Mouse (Mus musculus): ENCODE results near the gene Tctex1d2.
"Not testable (repeated sequence)": the region's sequence is repeated elsewhere in the genome, so short reads cannot be mapped to it uniquely, and the experiment has no call there.

Gene Tctex1d2

GRCm38 (mm10) chr16:32431047-32431591, 11.6 kb downstream of the Tctex1d2 start:
- peak; percentile 20 for DNase-seq (ENCODE audit: low read depth, low spot score)

DNA sequence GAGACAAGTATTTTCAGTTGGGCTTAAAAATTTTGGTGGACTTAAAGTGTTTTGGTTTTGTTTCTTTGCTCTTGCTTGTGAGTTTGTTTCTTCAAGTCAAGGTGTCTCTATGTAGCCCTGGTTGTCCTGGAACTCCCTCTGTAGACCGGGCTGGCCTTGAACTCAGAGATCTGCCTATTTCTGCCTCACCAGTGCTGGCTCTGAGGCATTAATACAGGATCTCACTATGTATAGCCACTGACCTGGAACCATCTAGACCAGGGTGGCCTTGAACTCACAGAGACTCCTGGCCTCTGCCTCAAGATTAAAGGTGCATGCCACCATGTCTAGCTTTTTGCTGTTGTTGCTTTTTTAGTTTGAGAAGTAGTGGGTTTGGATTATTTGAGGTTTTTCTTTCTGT, 12.4 kb downstream of the Tctex1d2 start:
- no peak for DNase-seq (ENCODE audit: low read depth, low spot score)

DNA sequence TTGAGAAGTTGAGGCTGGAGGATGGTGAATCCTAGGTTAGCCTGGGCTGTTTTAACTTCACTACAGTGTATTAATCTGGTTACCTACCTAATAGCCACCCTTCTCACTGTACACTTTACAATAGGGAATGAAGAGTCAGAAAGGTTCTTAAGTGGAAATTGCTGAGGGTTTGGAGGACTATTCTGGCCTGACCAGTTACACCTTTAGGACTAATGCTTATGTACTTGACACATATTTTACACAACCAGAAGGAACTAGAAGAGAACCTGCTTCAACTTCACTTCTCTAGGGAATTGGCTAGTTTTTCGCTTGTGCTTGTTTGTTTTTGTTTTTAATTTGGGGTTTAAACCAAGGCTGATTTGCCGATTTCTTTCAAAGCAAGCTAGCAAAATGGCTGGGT, 13.6 kb downstream of the Tctex1d2 start:
- DNase-seq (ENCODE audit: low read depth, low spot score), result no peak

DNA sequence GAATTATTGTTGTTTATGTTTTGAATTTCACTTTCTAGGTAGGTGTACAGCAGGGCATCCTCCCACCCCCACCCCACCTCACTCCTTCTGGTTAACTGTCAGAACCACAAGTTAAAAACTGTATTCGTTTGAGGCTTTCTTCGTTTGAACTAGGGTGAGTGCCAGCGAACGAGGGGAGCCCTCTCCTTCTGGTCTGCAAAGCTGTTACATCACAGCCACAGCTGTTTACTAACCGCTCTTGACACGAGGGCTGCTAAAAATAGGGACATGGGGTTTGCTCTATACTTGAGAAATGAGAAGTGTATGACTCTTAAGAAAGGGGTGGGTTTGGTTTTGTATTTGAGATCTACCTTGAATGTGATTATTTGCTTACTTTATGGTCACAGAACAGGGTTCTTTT, 14.6 kb downstream of the Tctex1d2 start:
- peak; percentile 42 for DNase-seq (ENCODE audit: low read depth, low spot score)

GRCm38 (mm10) chr16:32434691-32435090, 15.2 kb downstream of the Tctex1d2 start:
- DNase-seq (ENCODE audit: low read depth, low spot score), result no peak

DNA sequence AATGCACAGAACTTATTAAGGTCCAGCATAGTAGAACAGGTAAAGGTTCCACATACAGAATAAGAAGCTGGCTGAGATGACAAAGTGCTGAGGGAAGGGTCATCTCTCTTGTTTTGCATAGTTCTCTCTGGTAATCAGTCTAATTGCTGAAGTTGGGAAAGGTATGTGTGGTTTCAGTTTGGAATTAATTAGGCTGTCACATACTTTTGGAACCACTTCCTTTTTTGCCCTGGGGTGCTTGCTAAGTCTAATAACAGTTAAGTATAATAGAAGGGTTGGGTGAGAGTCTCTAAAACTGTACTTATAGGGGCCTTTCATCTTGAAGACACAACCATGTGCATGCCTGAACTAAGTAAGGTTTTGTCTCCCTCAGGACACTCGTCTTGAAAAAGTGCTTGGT, 17.2 kb downstream of the Tctex1d2 start:
- DNase-seq (ENCODE audit: low read depth, low spot score), result no peak

DNA sequence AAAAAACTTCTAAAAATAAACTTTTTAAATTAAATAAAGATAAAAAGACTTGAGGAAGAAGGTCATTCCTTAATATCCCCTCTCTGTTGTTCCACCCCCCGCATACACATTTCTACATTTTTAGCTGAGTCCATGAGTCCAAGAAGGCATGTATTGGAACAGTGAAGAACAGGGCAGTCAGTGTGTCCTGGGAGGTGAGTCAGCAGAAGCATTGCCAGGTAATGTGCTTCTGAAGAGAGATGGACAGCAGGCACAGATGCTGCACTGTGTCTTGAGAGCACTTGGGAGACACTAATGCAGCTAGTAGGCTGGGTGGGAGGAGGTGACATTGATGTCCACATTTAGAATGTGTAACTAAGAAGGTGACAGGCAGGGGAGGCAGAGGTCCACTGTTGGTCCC, 17.8 kb downstream of the Tctex1d2 start:
- DNase-seq (ENCODE audit: low read depth, low spot score), result no peak

GRCm38 (mm10) chr16:32441432-32441831, 21.9 kb downstream of the Tctex1d2 start:
- DNase-seq (ENCODE audit: low read depth, low spot score), result no peak

- not testable (repeated sequence) for DNase-seq (ENCODE audit: low read depth, low spot score)
These were observed 25.1 kb downstream of the Tctex1d2 start for GRCm38 (mm10) chr16:32444615-32445014.

- DNase-seq (ENCODE audit: low read depth, low spot score), result no peak
These were observed 26.1 kb downstream of the Tctex1d2 start for GRCm38 (mm10) chr16:32445558-32445957.

DNA sequence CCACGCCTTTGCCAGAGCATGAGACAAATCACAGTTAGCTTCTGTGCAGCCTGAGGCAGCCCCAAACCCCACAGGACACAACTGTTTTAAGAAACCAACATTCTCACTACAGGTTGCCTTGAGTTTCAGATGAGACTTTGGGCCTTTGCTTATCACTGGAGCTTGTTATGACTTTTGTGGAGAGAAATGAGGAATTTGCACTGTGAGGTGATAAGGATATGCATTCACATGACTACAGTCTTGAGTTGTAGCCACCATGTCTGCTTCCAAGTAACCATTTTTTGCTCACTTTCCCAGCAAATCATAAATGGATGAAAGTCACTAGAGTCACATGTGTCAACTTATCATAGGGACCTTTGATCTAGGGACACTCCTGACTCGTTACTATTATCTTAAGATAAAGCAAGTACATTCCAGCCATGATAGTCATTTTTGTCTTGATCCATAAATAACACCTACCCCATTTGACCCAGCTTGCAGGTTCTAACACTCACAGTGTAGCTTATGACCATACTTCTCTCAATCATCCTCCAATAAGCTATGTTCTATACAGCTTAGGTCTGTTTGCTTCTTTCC, 27.1 kb downstream of the Tctex1d2 start:
- no peak for DNase-seq (ENCODE audit: low read depth, low spot score)

- no peak for DNase-seq (ENCODE audit: low read depth, low spot score)
These were observed 30.2 kb downstream of the Tctex1d2 start for GRCm38 (mm10) chr16:32449665-32450064.

DNA sequence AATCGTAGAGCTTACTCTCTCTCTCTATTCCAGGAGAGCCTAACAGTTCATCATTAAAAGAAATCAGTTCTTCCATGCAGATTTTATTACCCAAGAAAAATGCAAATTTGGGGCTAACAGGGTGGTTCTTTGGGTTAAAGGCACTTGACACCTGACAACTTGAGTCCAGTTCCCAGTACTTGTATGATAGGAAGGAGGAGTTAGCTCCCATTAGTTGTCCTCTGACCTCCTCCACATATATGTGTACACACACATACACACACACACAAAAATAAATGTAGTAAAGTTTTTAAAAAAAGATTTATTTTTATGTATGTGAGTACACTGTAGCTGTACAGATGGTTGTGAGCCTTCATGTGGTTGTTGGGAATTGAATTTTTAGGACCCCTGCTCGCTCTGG, 30.6 kb downstream of the Tctex1d2 start:
- DNase-seq (ENCODE audit: low read depth, low spot score), result no peak

DNA sequence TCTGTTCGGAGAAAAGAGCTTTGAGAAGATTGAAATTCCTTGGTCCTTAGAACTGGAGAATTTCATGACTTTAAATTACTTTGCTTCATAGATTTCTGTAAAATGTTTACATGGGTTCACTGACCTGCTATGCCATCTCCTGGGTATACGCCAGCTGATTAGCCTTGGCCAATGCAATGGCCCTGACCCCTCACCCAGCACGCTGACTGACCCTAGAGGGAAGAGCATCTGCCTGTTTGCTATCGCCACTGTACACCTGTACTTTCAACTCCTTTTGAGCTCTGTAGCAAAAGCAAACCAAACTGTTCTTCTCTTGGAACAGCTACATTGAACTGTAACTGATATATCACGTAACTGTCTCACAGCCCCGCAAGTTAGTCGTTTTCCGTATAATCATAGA, 33.6 kb downstream of the Tctex1d2 start:
- DNase-seq (ENCODE audit: low read depth, low spot score), result no peak

DNA sequence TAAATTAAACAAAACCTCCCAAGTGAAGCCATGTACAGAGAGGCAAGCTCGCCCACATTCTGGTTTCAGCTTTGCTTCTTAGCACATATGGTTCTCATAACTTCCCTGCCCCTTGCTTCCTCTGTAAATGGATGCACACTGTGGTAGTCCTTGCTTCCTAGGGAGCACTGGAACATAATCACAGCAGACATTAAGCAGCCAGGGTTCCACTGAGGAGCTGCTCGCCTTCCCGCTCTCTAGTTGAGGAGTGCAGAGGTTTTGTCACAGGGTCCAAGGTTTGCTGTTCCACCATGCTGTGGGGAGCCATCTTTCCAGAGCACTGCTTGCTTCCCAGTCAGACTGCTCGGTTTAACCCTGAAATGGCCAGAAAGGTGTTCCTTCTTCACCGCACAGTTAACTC, 35.1 kb downstream of the Tctex1d2 start:
- DNase-seq (ENCODE audit: low read depth, low spot score), result no peak

DNA sequence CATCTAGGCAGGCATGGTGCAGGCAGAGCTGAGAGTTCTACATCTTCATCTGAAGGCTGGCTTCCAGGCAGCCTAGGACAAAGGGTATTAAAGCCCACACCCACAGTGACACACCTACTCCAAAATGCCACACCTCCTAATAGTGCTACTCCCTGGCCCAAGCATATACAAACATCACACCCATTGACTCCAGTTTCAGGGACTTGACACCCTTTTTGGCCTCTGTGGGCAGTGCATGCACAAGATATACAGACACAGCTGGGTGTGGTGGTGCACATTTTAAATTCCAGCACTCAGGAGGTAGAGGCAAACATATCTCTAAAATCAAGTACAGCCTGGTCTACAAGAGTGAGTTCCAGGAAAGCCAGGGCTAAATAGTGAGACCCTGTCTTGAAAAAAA, 36.6 kb downstream of the Tctex1d2 start:
- DNase-seq (ENCODE audit: low read depth, low spot score), result no peak

DNA sequence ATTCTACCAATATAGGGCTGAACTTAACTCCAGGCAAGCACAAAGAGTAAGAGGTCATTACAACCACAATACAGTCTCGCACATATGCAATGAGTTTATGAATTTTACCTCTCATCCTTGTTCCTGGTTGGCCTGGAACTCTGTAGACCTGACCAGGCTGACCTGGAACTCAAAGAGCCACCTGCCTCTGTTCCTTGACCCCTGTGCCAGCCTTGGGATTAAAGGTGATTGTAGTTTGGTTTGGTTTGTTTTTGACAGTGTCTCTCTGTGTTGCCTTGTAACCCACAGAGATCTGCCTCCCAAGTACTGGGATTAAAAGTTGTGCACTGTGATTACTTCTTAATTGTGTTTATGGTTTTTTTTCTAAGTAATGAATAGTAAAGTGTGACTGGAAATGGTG, 37.3 kb downstream of the Tctex1d2 start:
- no peak for DNase-seq (ENCODE audit: low read depth, low spot score)

DNA sequence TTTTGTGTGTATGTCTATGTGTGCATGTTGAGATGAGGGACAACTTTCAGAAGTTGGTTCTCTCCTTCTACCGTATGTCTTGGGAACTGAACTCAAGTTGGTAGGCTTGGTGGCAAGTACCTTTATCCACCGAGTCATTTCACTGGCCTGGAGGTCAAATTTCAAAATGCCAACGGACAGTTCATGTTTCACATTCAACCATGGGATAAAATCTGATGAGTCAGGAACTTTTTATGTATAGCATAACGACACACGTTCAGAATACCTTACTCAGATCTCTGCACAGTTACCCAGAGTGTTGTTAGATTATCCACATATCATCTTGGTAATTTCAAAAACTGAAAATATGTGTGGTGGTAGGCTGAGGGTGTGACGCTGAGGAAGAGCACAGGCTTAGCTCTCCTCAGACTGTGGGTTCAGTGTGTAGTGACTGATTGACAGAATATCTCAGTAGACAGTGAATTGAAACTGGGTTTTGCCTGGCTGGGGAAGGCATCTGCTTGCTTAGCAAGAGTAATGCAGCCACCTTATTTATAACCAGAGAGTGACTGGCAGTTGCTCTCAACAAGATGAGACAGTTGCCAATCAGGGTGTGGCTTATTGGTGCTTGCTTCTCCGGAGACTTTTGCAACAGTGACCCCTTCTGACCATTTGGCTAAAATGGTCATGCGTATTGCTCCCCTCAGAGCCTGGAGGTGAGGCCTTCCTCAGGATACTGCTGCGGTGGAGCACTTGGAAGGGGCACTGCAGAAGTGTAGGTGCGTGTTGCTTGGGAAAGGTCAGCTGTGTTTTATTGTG, 38.3 kb downstream of the Tctex1d2 start:
- peak; percentile 88 for DNase-seq (ENCODE audit: low read depth, low spot score)

GRCm38 (mm10) chr16:32460518-32460917, 41.0 kb downstream of the Tctex1d2 start:
- DNase-seq (ENCODE audit: low read depth, low spot score), result peak; percentile 25

- no peak for DNase-seq (ENCODE audit: low read depth, low spot score)
These were observed 42.2 kb downstream of the Tctex1d2 start for GRCm38 (mm10) chr16:32461713-32462112.

DNA sequence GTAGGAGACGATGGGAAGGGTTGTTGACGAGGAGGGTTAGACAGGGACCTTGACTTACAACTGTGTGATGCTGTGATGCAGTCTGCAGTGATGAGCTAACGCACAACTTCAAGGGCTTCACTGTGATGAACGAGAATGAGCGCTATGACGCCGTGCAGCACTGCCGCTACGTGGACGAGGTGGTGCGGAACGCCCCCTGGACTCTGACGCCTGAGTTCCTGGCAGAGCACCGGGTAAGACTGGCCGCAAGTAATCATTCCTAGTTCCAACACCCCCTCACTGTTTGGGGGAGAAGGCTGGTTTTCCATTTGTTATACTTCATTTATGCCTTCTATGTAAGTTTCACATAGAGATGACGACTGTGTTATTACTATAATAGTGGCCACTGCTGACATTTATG, 43.4 kb downstream of the Tctex1d2 start:
- DNase-seq (ENCODE audit: low read depth, low spot score), result no peak

- no peak for DNase-seq (ENCODE audit: low read depth, low spot score)
These were observed 43.9 kb downstream of the Tctex1d2 start for GRCm38 (mm10) chr16:32463426-32463825.

DNA sequence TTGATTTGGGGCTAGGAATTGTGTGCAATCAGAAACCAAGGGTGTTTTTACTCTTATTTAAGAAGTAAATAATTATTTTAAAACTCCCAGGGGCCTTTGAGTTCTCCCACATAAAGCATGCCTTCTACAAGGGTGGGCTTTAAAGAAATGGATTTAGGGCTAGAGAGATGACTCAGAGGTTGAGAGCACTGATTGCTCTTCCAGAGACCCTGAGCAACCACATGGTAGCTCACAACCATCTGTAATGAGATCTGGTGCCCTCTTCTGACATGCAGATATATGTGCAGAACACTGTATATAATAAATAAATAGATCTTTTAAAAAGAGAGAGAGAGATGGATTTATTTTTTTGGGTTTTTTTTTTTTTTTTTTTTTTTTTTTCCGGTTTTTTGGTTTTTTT, 45.4 kb downstream of the Tctex1d2 start:
- no peak for DNase-seq (ENCODE audit: low read depth, low spot score)
